Mouse (Mus musculus): Measurements from ENCODE around the gene Supt20. TPM values are rescaled to one million over a fixed set of nuclear protein-coding genes. Genes with fewer than 3 reads are reported as not detected.
A peak's percentile ranks its signal among the peaks of the same experiment; 100 is the strongest.
"Not testable (repeated sequence)": the region's sequence is repeated elsewhere in the genome, so short reads cannot be mapped to it uniquely, and the experiment has no call there.

Supt20 gene
- polyA plus RNA-seq, 1 experiment: 10.1 TPM

GRCm38 (mm10) chr3:54759211-54759610, 66.6 kb downstream of the Supt20 start:
- Histone ChIP-seq H3K4me1 (ENCODE audit: control insufficient read depth, insufficient read depth, insufficient read length, low read length) (0 out of 2 replicates have a peak, but pooled peaks cover 2% of the 10 kb centered on the region), H3K27ac (replicated peaks; ENCODE audit: low read depth, low read length) (no peak overlapping the region), H3K4me3 (ENCODE audit: insufficient read depth, low read depth, low read length) (no peak overlapping the region)

GRCm38 (mm10) chr3:54760321-54761115, 67.9 kb downstream of the Supt20 start:
- Histone ChIP-seq H3K4me1 (ENCODE audit: control insufficient read depth, insufficient read depth, insufficient read length, low read length) (0 out of 2 replicates have a peak, but pooled peaks cover 2% of the 10 kb centered on the region), H3K27ac (replicated peaks; ENCODE audit: low read depth, low read length) (no peak overlapping the region), H3K4me3 (ENCODE audit: insufficient read depth, low read depth, low read length) (no peak overlapping the region)

GRCm38 (mm10) chr3:54761258-54761657, 68.7 kb downstream of the Supt20 start:
- H3K27ac ChIP-seq (replicated peaks; ENCODE audit: low read depth, low read length): no peak overlapping the region
- no peak overlapping the region for H3K4me3 ChIP-seq (ENCODE audit: insufficient read depth, low read depth, low read length)
- no peaks in the 10 kb centered on the region for H3K4me1 ChIP-seq (ENCODE audit: control insufficient read depth, insufficient read depth, insufficient read length, low read length)

GRCm38 (mm10) chr3:54764418-54764817, 71.8 kb downstream of the Supt20 start:
- Histone ChIP-seq H3K4me3 (ENCODE audit: insufficient read depth, low read depth, low read length) (peak overlapping the region; percentile 30), H3K4me1 (ENCODE audit: control insufficient read depth, insufficient read depth, insufficient read length, low read length) (no peaks in the 10 kb centered on the region), H3K27ac (replicated peaks; ENCODE audit: low read depth, low read length) (no peak overlapping the region)

- H3K27ac ChIP-seq (replicated peaks; ENCODE audit: low read depth, low read length); H3K4me3 ChIP-seq (ENCODE audit: insufficient read depth, low read depth, low read length); H3K4me1 ChIP-seq (ENCODE audit: control insufficient read depth, insufficient read depth, insufficient read length, low read length): not testable (repeated sequence)
Measured at GRCm38 (mm10) chr3:54765521-54765920, 72.9 kb downstream of the Supt20 start.

- Histone ChIP-seq H3K4me1 (ENCODE audit: control insufficient read depth, insufficient read depth, insufficient read length, low read length) (no peaks in the 10 kb centered on the region), H3K27ac (replicated peaks; ENCODE audit: low read depth, low read length) (no peak overlapping the region), H3K4me3 (ENCODE audit: insufficient read depth, low read depth, low read length) (no peak overlapping the region)
Measured at GRCm38 (mm10) chr3:54766034-54766433, 73.4 kb downstream of the Supt20 start.

- no peak overlapping the region for H3K4me3 ChIP-seq (ENCODE audit: insufficient read depth, low read depth, low read length)
- H3K4me1 ChIP-seq (ENCODE audit: control insufficient read depth, insufficient read depth, insufficient read length, low read length): no peaks in the 10 kb centered on the region
- H3K27ac ChIP-seq (replicated peaks; ENCODE audit: low read depth, low read length): no peak overlapping the region
Measured at GRCm38 (mm10) chr3:54766811-54767210, 74.2 kb downstream of the Supt20 start.

- Histone ChIP-seq H3K4me3 (ENCODE audit: insufficient read depth, low read depth, low read length) (no peak overlapping the region), H3K27ac (replicated peaks; ENCODE audit: low read depth, low read length) (no peak overlapping the region), H3K4me1 (ENCODE audit: control insufficient read depth, insufficient read depth, insufficient read length, low read length) (no peaks in the 10 kb centered on the region)
Measured at GRCm38 (mm10) chr3:54768592-54768991, 76.0 kb downstream of the Supt20 start.

GRCm38 (mm10) chr3:54769349-54770275, 77.0 kb downstream of the Supt20 start:
- H3K27ac ChIP-seq (replicated peaks; ENCODE audit: low read depth, low read length): no peak overlapping the region
- H3K4me3 ChIP-seq (ENCODE audit: insufficient read depth, low read depth, low read length): no peak overlapping the region
- H3K4me1 ChIP-seq (ENCODE audit: control insufficient read depth, insufficient read depth, insufficient read length, low read length): no peaks in the 10 kb centered on the region

- H3K4me3 ChIP-seq (ENCODE audit: insufficient read depth, low read depth, low read length): no peak overlapping the region
- H3K27ac ChIP-seq (replicated peaks; ENCODE audit: low read depth, low read length): no peak overlapping the region
- H3K4me1 ChIP-seq (ENCODE audit: control insufficient read depth, insufficient read depth, insufficient read length, low read length): no peaks in the 10 kb centered on the region
Measured at GRCm38 (mm10) chr3:54773613-54774012, 81.0 kb downstream of the Supt20 start.

- Histone ChIP-seq H3K4me3 (ENCODE audit: insufficient read depth, low read depth, low read length) (no peak overlapping the region), H3K4me1 (ENCODE audit: control insufficient read depth, insufficient read depth, insufficient read length, low read length) (no peaks in the 10 kb centered on the region), H3K27ac (replicated peaks; ENCODE audit: low read depth, low read length) (no peak overlapping the region)
Measured at GRCm38 (mm10) chr3:54775989-54776631, 83.5 kb downstream of the Supt20 start.

Other genes starting within 250 kb of the Supt20 start
- not detected in 2 replicates for gene Gm21958, start 21.5 kb downstream of the Supt20 start, polyA plus RNA-seq (2012; ENCODE audit: insufficient read depth, insufficient read length, missing spikeins)
- gene Exosc8, start 42.6 kb downstream of the Supt20 start, polyA plus RNA-seq (2012; ENCODE audit: insufficient read depth, insufficient read length, missing spikeins): 13.6 and 25.7 TPM in 2 replicates
- 35.8 and 41.1 TPM in 2 replicates for gene Alg5, start 42.7 kb downstream of the Supt20 start, polyA plus RNA-seq (2012; ENCODE audit: insufficient read depth, insufficient read length, missing spikeins)
- gene Smad9, start 62.8 kb downstream of the Supt20 start, polyA plus RNA-seq (2012; ENCODE audit: insufficient read depth, insufficient read length, missing spikeins): 0.32 TPM in 1 of 2 replicates, not detected in the other
- 13.2 and 21.0 TPM in 2 replicates for gene Rfxap, start 115.0 kb downstream of the Supt20 start, polyA plus RNA-seq (2012; ENCODE audit: insufficient read depth, insufficient read length, missing spikeins)
- not detected in 2 replicates for gene Sertm1, start 223.1 kb downstream of the Supt20 start, polyA plus RNA-seq (2012; ENCODE audit: insufficient read depth, insufficient read length, missing spikeins)